Mouse (Mus musculus): ENCODE measurements at regions not wholly inside any gene's neighbourhood (a gene's known extent, or its start where the extent isn't known, plus 50 kb on each side); places are given as distances from the start of the nearest gene placed in this dataset.
"Not testable (repeated sequence)": the region's sequence is repeated elsewhere in the genome, so short reads cannot be mapped to it uniquely, and the experiment has no call there.

- DNase-seq (ENCODE audit: low spot score in 2 of 2) = no peak
Measured at GRCm38 (mm10) chr3:133664914-133665313, 120.0 kb upstream of the Tet2 start.

GRCm38 (mm10) chr3:133665425-133666317 is 120.7 kb upstream of the Tet2 start:
- no peak for DNase-seq (ENCODE audit: low spot score in 2 of 2)

- no peak for DNase-seq (ENCODE audit: low spot score in 2 of 2)
Measured at GRCm38 (mm10) chr3:133672742-133673447, 128.0 kb upstream of the Tet2 start.

GRCm38 (mm10) chr3:133677892-133678291 is 133.0 kb upstream of the Tet2 start:
- no peak for DNase-seq (ENCODE audit: low spot score in 2 of 2)

- DNase-seq (ENCODE audit: low spot score in 2 of 2) = no peak
Measured at GRCm38 (mm10) chr3:133679891-133680290, 135.0 kb upstream of the Tet2 start.

- DNase-seq (ENCODE audit: low spot score in 2 of 2) = no peak
Measured at GRCm38 (mm10) chr3:133680343-133680742, 135.4 kb upstream of the Tet2 start.

- DNase-seq (ENCODE audit: low spot score in 2 of 2) = no peak
Measured at GRCm38 (mm10) chr3:133680805-133681204, 135.9 kb upstream of the Tet2 start.

GRCm38 (mm10) chr3:133684196-133684743 is 139.3 kb upstream of the Tet2 start:
- no peak for DNase-seq (ENCODE audit: low spot score in 2 of 2)

- DNase-seq (ENCODE audit: low spot score in 2 of 2) = no peak
Measured at GRCm38 (mm10) chr3:133684747-133685146, 139.8 kb upstream of the Tet2 start.

GRCm38 (mm10) chr3:133685393-133685792 is 140.5 kb upstream of the Tet2 start:
- no peak for DNase-seq (ENCODE audit: low spot score in 2 of 2)

- no peak for DNase-seq (ENCODE audit: low spot score in 2 of 2)
Measured at GRCm38 (mm10) chr3:133694057-133694456, 149.1 kb upstream of the Tet2 start.

- no peak for DNase-seq (ENCODE audit: low spot score in 2 of 2)
Measured at GRCm38 (mm10) chr3:133696122-133696521, 151.2 kb upstream of the Tet2 start.

- not testable (repeated sequence) for DNase-seq (ENCODE audit: low spot score in 2 of 2)
Measured at GRCm38 (mm10) chr3:133704849-133705248, 159.9 kb upstream of the Tet2 start.

- no peak for DNase-seq (ENCODE audit: low spot score in 2 of 2)
Measured at GRCm38 (mm10) chr3:133711518-133711917, 166.6 kb upstream of the Tet2 start.

- DNase-seq (ENCODE audit: low spot score in 2 of 2) = no peak
Measured at GRCm38 (mm10) chr3:133722550-133723290, 177.8 kb upstream of the Tet2 start.

GRCm38 (mm10) chr3:133726831-133727230 is 181.9 kb upstream of the Tet2 start:
- DNase-seq (ENCODE audit: low spot score in 2 of 2) = no peak

- DNase-seq (ENCODE audit: low spot score in 2 of 2) = no peak
Measured at GRCm38 (mm10) chr3:133735603-133736002, 190.7 kb upstream of the Tet2 start.

- no peak for DNase-seq (ENCODE audit: low spot score in 2 of 2)
Measured at GRCm38 (mm10) chr3:133738936-133739335, 194.0 kb upstream of the Tet2 start.

- DNase-seq (ENCODE audit: low spot score in 2 of 2) = no peak
Measured at GRCm38 (mm10) chr3:133744552-133745118, 199.7 kb upstream of the Tet2 start.

GRCm38 (mm10) chr3:133748756-133749737 is 204.1 kb upstream of the Tet2 start:
- DNase-seq (ENCODE audit: low spot score in 2 of 2) = no peak

All from adrenal gland, postnatal 4 days (tissue).